Mouse (Mus musculus) stomach, postnatal 0 days (tissue): ENCODE data around the gene Men1.

Experiments used
- CTCF ChIP-seq: IDR thresholded peaks from 2 replicates; pipeline ENCODE4 v1.5.1; 2016; ENCODE audit warnings: antibody characterized with exemption, low read depth, mild to moderate bottlenecking, moderate library complexity
- EP300 ChIP-seq: optimal IDR thresholded peaks from 2 replicates; pipeline ENCODE3; 2016; ENCODE audit warnings: antibody characterized with exemption

DNA sequence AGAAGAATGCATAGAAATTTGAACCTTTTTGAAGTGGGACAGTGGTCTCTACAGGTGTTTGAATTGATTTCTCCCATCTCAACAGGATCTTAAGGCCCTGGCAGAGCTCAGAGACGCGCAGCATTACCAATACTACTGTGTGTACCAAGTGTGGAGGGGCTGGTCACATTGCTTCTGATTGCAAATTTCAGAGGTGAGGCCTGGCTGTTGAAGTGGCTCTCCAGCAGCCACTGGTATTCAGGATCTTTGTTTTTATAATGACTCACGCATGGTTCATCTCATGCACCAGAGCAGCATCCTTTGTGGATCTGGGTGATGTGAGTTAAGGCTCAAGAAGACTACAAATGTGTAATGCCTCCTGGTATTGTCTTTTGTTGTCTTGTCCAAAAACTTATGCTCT is 37.7 kb downstream of the Men1 start:
- TF ChIP-seq CTCF, result no peak
- no peak for TF ChIP-seq EP300
